ENCODE assay signal across 37 mouse cellular contexts in genomic region chr4:135736903-135737302, GRCm38 (mm10). TPM values are rescaled to one million over a fixed set of nuclear protein-coding genes. Genes with fewer than 3 reads are reported as not detected.
"Had no signal": no experiment of that assay in that cellular context is flagged by ENCODE, and none has a peak within 500 bp of the region (broad histone marks: within the 10 kb centered on the region; RNA-seq: fewer than 3 reads in every experiment).

No protein-coding gene starts in this region.

- H3K4me1 ChIP-seq: limb, embryonic 15.5 days; lung, embryonic 15.5 days; megakaryocyte, embryonic 14.5 days; midbrain, embryonic 15.5 days had no signal

- H3K4me3 ChIP-seq: left cerebral cortex, adult 2 months; limb, embryonic 10.5 days; limb, embryonic 12.5 days; limb, embryonic 13.5 days; limb, embryonic 15.5 days; liver, embryonic 12.5 days; liver, embryonic 13.5 days; liver, embryonic 15.5 days; lung, embryonic 15.5 days; megakaryocyte, embryonic 14.5 days; midbrain, embryonic 10.5 days; midbrain, embryonic 12.5 days; midbrain, embryonic 13.5 days; midbrain, embryonic 15.5 days had no signal

- H3K27ac ChIP-seq: left cerebral cortex, adult 2 months; limb, embryonic 10.5 days; limb, embryonic 12.5 days; limb, embryonic 13.5 days; limb, embryonic 15.5 days; liver, embryonic 12.5 days; liver, embryonic 13.5 days; liver, embryonic 14.5 days; liver, embryonic 15.5 days; lung, embryonic 15.5 days; macrophage; midbrain, embryonic 10.5 days; midbrain, embryonic 12.5 days; midbrain, embryonic 13.5 days; midbrain, embryonic 15.5 days had no signal

- H3K27me3 ChIP-seq: limb, embryonic 12.5 days; limb, embryonic 13.5 days; limb, embryonic 15.5 days; liver, embryonic 13.5 days; lung, embryonic 15.5 days; midbrain, embryonic 12.5 days; midbrain, embryonic 13.5 days; midbrain, embryonic 15.5 days had no signal

- DNase-seq: left cerebral cortex, postnatal 4 days; liver; liver, embryonic 13.5 days; liver, postnatal 0 days; lung, adult 18-20 months; lung, adult 2 months; lung, embryonic 14.5 days; lung, postnatal 10 days; lung, postnatal 14 days; lung, postnatal 36 days; lung, postnatal 4 days; midbrain, embryonic 14.5 days had no signal

- H3K36me3 ChIP-seq: limb, embryonic 10.5 days; limb, embryonic 12.5 days; limb, embryonic 13.5 days; limb, embryonic 15.5 days; lung, embryonic 15.5 days; midbrain, embryonic 10.5 days; midbrain, embryonic 12.5 days; midbrain, embryonic 13.5 days; midbrain, embryonic 15.5 days had no signal

- H3K4me2 ChIP-seq: limb, embryonic 12.5 days; limb, embryonic 13.5 days; limb, embryonic 15.5 days; liver, embryonic 11.5 days; liver, embryonic 12.5 days; liver, embryonic 13.5 days; liver, embryonic 15.5 days; lung, embryonic 14.5 days; lung, embryonic 15.5 days; midbrain, embryonic 11.5 days; midbrain, embryonic 12.5 days; midbrain, embryonic 13.5 days; midbrain, embryonic 15.5 days had no signal

- H3K9me3 ChIP-seq: limb, embryonic 10.5 days; limb, embryonic 15.5 days; liver, embryonic 15.5 days; midbrain, embryonic 13.5 days; midbrain, embryonic 15.5 days had no signal

RNA-seq across cellular contexts. Expression of gene Il22ra1, which starts 8.9 kb away (rescaled TPM):
- total RNA-seq: megakaryocyte progenitor cell, adult 5-6 weeks; megakaryocyte, adult 5-6 weeks; megakaryocyte-erythroid progenitor cell, adult 5-6 weeks; monocyte, adult 5-6 weeks had no signal
- polyA plus RNA-seq: limb, embryonic 10.5 days; limb, embryonic 11.5 days; limb, embryonic 12.5 days; limb, embryonic 13.5 days; lung, embryonic 14.5 days; lung, postnatal 0 days; macrophage; midbrain, embryonic 10.5 days; midbrain, embryonic 11.5 days; midbrain, embryonic 12.5 days; midbrain, embryonic 13.5 days; midbrain, embryonic 14.5 days; midbrain, embryonic 15.5 days; midbrain, embryonic 16.5 days; midbrain, postnatal 0 days had no signal

RNA-seq across cellular contexts. Expression of gene Myom3, which starts 22.6 kb away (rescaled TPM):
- total RNA-seq: megakaryocyte progenitor cell, adult 5-6 weeks; megakaryocyte, adult 5-6 weeks; megakaryocyte-erythroid progenitor cell, adult 5-6 weeks; monocyte, adult 5-6 weeks had no signal
- polyA plus RNA-seq: lung, embryonic 14.5 days had no signal

RNA-seq across cellular contexts. Expression of gene Ifnlr1, which starts 50.8 kb away (rescaled TPM):
- total RNA-seq: monocyte, adult 5-6 weeks had no signal
